Mouse (Mus musculus) heart, postnatal 0 days (tissue): ENCODE measurements at regions not wholly inside any gene's neighbourhood (a gene's known extent, or its start where the extent isn't known, plus 50 kb on each side); places are given as distances from the start of the nearest gene placed in this dataset.

Experiments
- CTCF ChIP-seq: IDR thresholded peaks from 2 replicates; pipeline ENCODE4 v1.5.1; 2016; ENCODE audit warnings: antibody characterized with exemption, control low read depth, low read depth
- EP300 ChIP-seq: IDR thresholded peaks from 2 replicates; pipeline ENCODE4 v1.6.1; 2016; ENCODE audit warnings: antibody characterized with exemption, low read depth

GRCm38 (mm10) chr7:115218596-115219180 is 475.2 kb downstream of the Insc start:
- no peak for TF ChIP-seq CTCF
- TF ChIP-seq EP300: no peak
